In genomic region chr16:78156138-78156875, GRCm38 (mm10) we compare ENCODE assay signal across 8 mouse cellular contexts.
A peak's percentile ranks its signal among the peaks of the same experiment; 100 is the strongest.
DNase-seq lines count a peak whose midpoint lies in the region; ATAC-seq lines count a peak whose summit lies in the region.

No protein-coding gene starts in this region.

- H3K4me3 ChIP-seq in heart, embryonic 10.5 days = no peak overlapping the region
- H3K4me3 ChIP-seq in kidney, embryonic 14.5 days (ENCODE audit: low read length) = no peak overlapping the region
- H3K4me3 ChIP-seq in lung, embryonic 16.5 days (ENCODE audit: low read length) = no peak overlapping the region

- ATAC-seq in frontal cortex, adult (ENCODE audit: low TSS enrichment) = peak; percentile 100
- peak; percentile 71; the same call in 1 of the 2 replicates for ATAC-seq in kidney, embryonic 14.5 days (ENCODE audit: low FRiP score, low TSS enrichment)
- ATAC-seq in lung, embryonic 16.5 days (ENCODE audit: low read depth) = peak; percentile 78
- no peak for ATAC-seq in monocyte, adult 5-6 weeks (replicated peaks; ENCODE audit: insufficient number of reproducible peaks, low FRiP score, low TSS enrichment, poor library complexity, severe bottlenecking)

- H3K27ac ChIP-seq in heart, embryonic 10.5 days = no peak overlapping the region
- H3K27ac ChIP-seq in kidney, embryonic 14.5 days (ENCODE audit: low read depth, low read length) = no peak overlapping the region
- no peak overlapping the region for H3K27ac ChIP-seq in lung, embryonic 16.5 days (ENCODE audit: low read length)

- H3K27me3 ChIP-seq in heart, embryonic 10.5 days (ENCODE audit: insufficient read depth, poor library complexity, severe bottlenecking) = no peaks in the 10 kb centered on the region
- H3K27me3 ChIP-seq in kidney, embryonic 14.5 days (ENCODE audit: control insufficient read depth, insufficient read depth, low read length) = no peaks in the 10 kb centered on the region
- no peaks in the 10 kb centered on the region for H3K27me3 ChIP-seq in lung, embryonic 16.5 days (ENCODE audit: control insufficient read depth, insufficient read depth, low read depth, low read length)

- no peaks in the 10 kb centered on the region for H3K9me3 ChIP-seq in heart, embryonic 10.5 days
- H3K9me3 ChIP-seq in kidney, embryonic 14.5 days (ENCODE audit: control insufficient read depth, low read length) = no peaks in the 10 kb centered on the region
- no peaks in the 10 kb centered on the region for H3K9me3 ChIP-seq in lung, embryonic 16.5 days (ENCODE audit: control insufficient read depth, low read length)

- no peak overlapping the region for H3K9ac ChIP-seq in kidney, embryonic 14.5 days (ENCODE audit: low read depth, low read length)
- no peak overlapping the region for H3K9ac ChIP-seq in lung, embryonic 16.5 days (ENCODE audit: low read length)

- H3K4me2 ChIP-seq in kidney, embryonic 14.5 days (replicated peaks; ENCODE audit: low read depth, low read length) = no peak overlapping the region
- no peak overlapping the region; the same call in 1 of the 2 replicates for H3K4me2 ChIP-seq in lung, embryonic 16.5 days (ENCODE audit: low read depth, low read length)

- H3K4me1 ChIP-seq in heart, embryonic 10.5 days = no peaks in the 10 kb centered on the region
- 0 out of 2 replicates have a peak, but pooled peaks cover 3% of the 10 kb centered on the region for H3K4me1 ChIP-seq in kidney, embryonic 14.5 days (ENCODE audit: control insufficient read depth, insufficient read depth, low read length)
- H3K4me1 ChIP-seq in lung, embryonic 16.5 days (replicated peaks; ENCODE audit: control insufficient read depth, insufficient read depth, low read length) = no peaks in the 10 kb centered on the region

- 58% methylated on average over 7 of the region's 7 CpGs for WGBS in heart, embryonic 10.5 days
- WGBS in kidney, embryonic 14.5 days = 38% methylated on average over 7 of the region's 7 CpGs
- WGBS in lung, embryonic 16.5 days = 33% methylated on average over 7 of the region's 7 CpGs

- no peaks in the 10 kb centered on the region for H3K36me3 ChIP-seq in heart, embryonic 10.5 days
- no peaks in the 10 kb centered on the region for H3K36me3 ChIP-seq in kidney, embryonic 14.5 days (ENCODE audit: control insufficient read depth, insufficient read depth, low read length)
- H3K36me3 ChIP-seq in lung, embryonic 16.5 days (ENCODE audit: control insufficient read depth, insufficient read depth, low read length) = no peaks in the 10 kb centered on the region

- DNase-seq in heart, adult 11 months = peak; percentile 88
- DNase-seq in heart, embryonic 10.5 days (ENCODE audit: low spot score) = no peak
- DNase-seq in cerebellum, adult 8-10 months = peak; percentile 22
- peak; percentile 77 to 80 for DNase-seq in right cerebral cortex, postnatal 10 days (ENCODE audit: low spot score in 2 of 2)
